Mouse (Mus musculus) adrenal gland (tissue): ENCODE data around the gene Flt4.

Experiments used
- intact Hi-C: fragments of 180-260 bp; cut with DNase I; formaldehyde crosslinking; loops from one replicate; pipeline ENCODE4 v1.15.1; 2025

Flt4 gene

DNA sequence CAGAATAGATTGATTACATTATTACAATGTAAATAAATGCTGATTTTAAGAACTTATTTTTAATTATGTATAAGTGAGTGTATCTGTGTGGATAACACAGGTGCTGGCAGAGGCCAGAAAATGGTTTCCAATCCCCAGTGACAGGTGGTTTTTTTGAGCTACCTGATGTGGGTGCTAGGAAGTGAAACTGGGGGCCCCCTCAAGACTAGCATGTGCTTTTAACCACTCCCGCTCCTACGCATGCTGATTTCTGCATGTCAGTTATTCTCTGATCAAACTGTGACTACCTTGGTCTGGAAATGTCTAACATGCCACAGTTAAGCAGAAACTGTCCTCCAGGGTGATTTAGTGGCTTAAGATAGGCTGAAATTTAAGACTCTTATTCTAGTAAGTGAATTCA is 87.4 kb downstream of the Flt4 start:
- intact Hi-C loops, result no loop called here

DNA sequence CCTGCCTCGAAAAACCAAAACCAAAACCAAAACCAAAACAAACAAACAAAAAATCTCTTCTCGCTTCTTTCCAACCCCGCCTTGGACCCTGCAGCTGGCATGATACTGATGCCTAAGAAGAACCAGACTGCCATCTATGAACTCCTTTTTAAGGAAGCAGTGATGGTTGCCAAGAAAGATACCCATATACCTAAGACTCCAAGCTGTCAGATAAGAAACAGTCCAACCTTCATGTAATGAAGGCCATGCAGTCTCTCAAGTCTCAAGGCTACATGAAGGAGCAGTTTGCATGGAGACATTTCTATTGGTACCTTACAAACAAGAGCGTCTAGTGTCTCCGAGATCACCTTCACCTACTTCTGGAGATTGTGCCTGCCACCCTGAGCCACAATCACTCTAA is 88.7 kb downstream of the Flt4 start:
- intact Hi-C loops, result no loop called here

DNA sequence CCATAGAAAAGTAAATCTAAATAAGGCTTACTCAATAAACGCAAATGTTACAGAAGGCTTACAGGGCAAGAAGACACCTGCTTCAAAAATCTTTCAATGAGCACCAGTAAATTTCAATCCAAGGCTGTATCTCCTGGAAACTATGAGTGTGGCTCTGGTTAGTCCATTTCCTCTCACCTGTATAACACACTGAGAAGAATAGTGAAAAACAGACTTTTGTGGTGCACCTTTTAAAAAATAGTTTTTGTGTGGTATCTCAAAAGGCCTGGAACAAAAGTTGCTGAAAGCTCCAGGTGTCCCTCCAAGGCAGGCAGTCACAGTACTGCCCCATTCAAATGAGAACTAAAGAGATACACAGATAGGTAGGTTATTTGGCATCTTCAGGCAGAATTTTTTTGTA is 90.0 kb downstream of the Flt4 start:
- intact Hi-C loops, result no loop called here

DNA sequence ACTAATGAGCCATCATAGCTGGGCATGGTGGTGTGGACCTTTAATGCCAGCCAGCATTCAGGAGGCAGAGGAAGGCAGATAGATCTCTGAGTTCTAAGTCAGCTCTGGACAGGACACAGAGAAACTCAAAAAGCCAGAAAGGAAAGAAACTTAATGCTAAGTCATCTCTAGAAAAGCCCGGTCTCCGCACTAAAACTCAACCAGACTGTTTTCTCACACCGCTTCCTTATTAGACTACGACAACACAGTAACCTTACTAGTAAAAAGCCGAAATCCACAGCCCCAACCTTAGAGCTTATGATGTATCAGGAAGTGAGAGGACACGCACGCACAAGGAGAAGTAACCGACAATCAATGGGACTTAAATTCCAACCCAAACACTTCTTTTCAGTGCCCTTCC is 93.0 kb downstream of the Flt4 start:
- intact Hi-C loops, result no loop called here
